ENCODE assay signal across 8 mouse cellular contexts in the genomic region with DNA sequence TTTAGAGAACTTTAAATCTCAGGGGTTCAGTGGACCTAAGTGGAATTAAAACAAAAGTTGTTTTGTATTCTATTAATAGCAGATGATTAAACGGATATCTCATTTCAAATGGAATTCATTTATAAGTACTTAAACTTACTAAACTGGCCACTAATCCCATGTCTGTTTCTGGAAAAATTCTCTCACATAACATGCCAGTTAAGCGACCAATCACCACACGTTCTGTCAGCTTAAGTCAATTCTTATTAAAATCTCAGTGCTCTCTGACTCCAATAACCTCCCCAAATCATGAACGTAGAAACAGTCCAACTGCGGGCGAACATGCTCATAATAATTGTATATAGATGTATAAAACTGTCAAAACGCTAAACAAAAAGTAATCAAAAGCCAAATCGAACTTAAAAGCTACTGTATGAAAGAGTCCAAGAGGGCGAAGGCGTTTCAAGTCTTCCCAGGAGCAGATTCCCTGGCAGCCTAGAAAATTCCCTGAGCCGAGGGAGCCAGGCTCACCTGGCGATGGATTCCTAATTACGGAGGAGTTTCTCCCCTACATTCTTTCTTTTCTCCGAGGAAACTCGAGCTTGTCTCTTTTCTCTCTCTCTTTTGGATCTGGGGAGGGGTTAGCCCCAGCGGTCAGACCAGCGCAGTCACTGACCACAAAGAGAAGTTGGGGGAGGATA. TPM values are rescaled to one million over a fixed set of nuclear protein-coding genes. Genes with fewer than 3 reads are reported as not detected.
A peak's percentile ranks its signal among the peaks of the same experiment; 100 is the strongest.
DNase-seq lines count a peak whose midpoint lies in the region; ATAC-seq lines count a peak whose summit lies in the region.

No protein-coding gene starts in this region.

- H3K9ac ChIP-seq in kidney, embryonic 16.5 days (replicated peaks; ENCODE audit: low read length), result peak overlapping the region; percentile 81
- peak overlapping the region; percentile 62 for H3K9ac ChIP-seq in embryonic facial prominence, embryonic 14.5 days (ENCODE audit: low read depth, low read length)
- peak overlapping the region; percentile 71 for H3K9ac ChIP-seq in intestine, embryonic 15.5 days
- peak overlapping the region; percentile 49; the same call in 1 of the 2 replicates for H3K9ac ChIP-seq in neural tube, embryonic 12.5 days

- DNase-seq in kidney, adult 8-10 months, result no peak
- peak; percentile 51 for DNase-seq in embryonic facial prominence, embryonic 14.5 days (ENCODE audit: low spot score)
- DNase-seq in testis, postnatal 14 days (ENCODE audit: low spot score), result no peak
- no peak for DNase-seq in cerebellum, postnatal 4 days (ENCODE audit: low spot score in 2 of 2)
- no peak for DNase-seq in kidney, adult 18-20 months

- H3K4me3 ChIP-seq in kidney, embryonic 16.5 days (ENCODE audit: low read length), result peak overlapping the region; percentile 74
- peak overlapping the region; percentile 62 for H3K4me3 ChIP-seq in embryonic facial prominence, embryonic 14.5 days (ENCODE audit: low read depth, low read length)
- peak overlapping the region; percentile 66 for H3K4me3 ChIP-seq in intestine, embryonic 15.5 days (replicated peaks)
- peak overlapping the region; percentile 50 for H3K4me3 ChIP-seq in neural tube, embryonic 12.5 days

- peak overlapping the region; percentile 69 for H3K4me2 ChIP-seq in kidney, embryonic 16.5 days (replicated peaks; ENCODE audit: low read depth, low read length)
- peak overlapping the region; percentile 90 for H3K4me2 ChIP-seq in embryonic facial prominence, embryonic 14.5 days (ENCODE audit: low read depth, low read length)
- peak overlapping the region; percentile 86 for H3K4me2 ChIP-seq in intestine, embryonic 15.5 days (replicated peaks)
- peak overlapping the region; percentile 94 for H3K4me2 ChIP-seq in neural tube, embryonic 12.5 days (replicated peaks)

- no peaks in the 10 kb centered on the region for H3K36me3 ChIP-seq in kidney, embryonic 16.5 days (ENCODE audit: insufficient read depth, low read length)
- H3K36me3 ChIP-seq in embryonic facial prominence, embryonic 14.5 days (ENCODE audit: control insufficient read depth, insufficient read depth, low read length), result no peaks in the 10 kb centered on the region
- no peaks in the 10 kb centered on the region for H3K36me3 ChIP-seq in intestine, embryonic 15.5 days
- no peaks in the 10 kb centered on the region for H3K36me3 ChIP-seq in neural tube, embryonic 12.5 days

- H3K27me3 ChIP-seq in kidney, embryonic 16.5 days (ENCODE audit: insufficient read depth, low read length), result no peaks in the 10 kb centered on the region
- H3K27me3 ChIP-seq in embryonic facial prominence, embryonic 14.5 days (replicated peaks; ENCODE audit: control insufficient read depth, insufficient read depth, low read length), result 0 out of 2 replicates have a peak, but pooled peaks cover 4% of the 10 kb centered on the region
- no peaks in the 10 kb centered on the region for H3K27me3 ChIP-seq in intestine, embryonic 15.5 days (replicated peaks)
- H3K27me3 ChIP-seq in neural tube, embryonic 12.5 days (replicated peaks), result peaks cover 16% of the 10 kb centered on the region

- H3K9me3 ChIP-seq in kidney, embryonic 16.5 days (ENCODE audit: low read length), result no peaks in the 10 kb centered on the region
- H3K9me3 ChIP-seq in embryonic facial prominence, embryonic 14.5 days (ENCODE audit: control insufficient read depth, low read length), result no peaks in the 10 kb centered on the region
- no peaks in the 10 kb centered on the region for H3K9me3 ChIP-seq in intestine, embryonic 15.5 days
- no peaks in the 10 kb centered on the region for H3K9me3 ChIP-seq in neural tube, embryonic 12.5 days

- no peak for ATAC-seq in kidney, embryonic 16.5 days (ENCODE audit: low FRiP score, low TSS enrichment)
- no peak for ATAC-seq in embryonic facial prominence, embryonic 14.5 days (ENCODE audit: low read depth)
- ATAC-seq in intestine, embryonic 15.5 days, result no peak
- ATAC-seq in neural tube, embryonic 12.5 days (ENCODE audit: low FRiP score, low read depth), result no peak

- WGBS in kidney, embryonic 16.5 days, result 9% methylated on average over 17 of the region's 17 CpGs
- WGBS in embryonic facial prominence, embryonic 14.5 days, result 6% methylated on average over 17 of the region's 17 CpGs
- WGBS in intestine, embryonic 15.5 days, result 9% methylated on average over 17 of the region's 17 CpGs
- WGBS in neural tube, embryonic 12.5 days, result 12% methylated on average over 17 of the region's 17 CpGs

- peak overlapping the region; percentile 92 for H3K27ac ChIP-seq in kidney, embryonic 16.5 days (ENCODE audit: low read length)
- peak overlapping the region; percentile 59; the same call in 1 of the 2 replicates for H3K27ac ChIP-seq in embryonic facial prominence, embryonic 14.5 days (replicated peaks; ENCODE audit: low read depth, low read length)
- H3K27ac ChIP-seq in intestine, embryonic 15.5 days, result 0 out of 2 replicates have a peak overlapping the region, but pooled peaks have one; percentile 87
- H3K27ac ChIP-seq in neural tube, embryonic 12.5 days, result no peak overlapping the region

- peaks cover 17% of the 10 kb centered on the region for H3K4me1 ChIP-seq in kidney, embryonic 16.5 days (ENCODE audit: insufficient read depth, low read length)
- H3K4me1 ChIP-seq in embryonic facial prominence, embryonic 14.5 days (ENCODE audit: control insufficient read depth, insufficient read depth, low read length), result peaks cover 7% of the 10 kb centered on the region
- H3K4me1 ChIP-seq in intestine, embryonic 15.5 days (replicated peaks), result peaks cover 5% of the 10 kb centered on the region
- peaks cover 16% of the 10 kb centered on the region for H3K4me1 ChIP-seq in neural tube, embryonic 12.5 days

RNA-seq across cellular contexts. Expression of a gene that starts 1.0 kb away (rescaled TPM):
- 14.8 and 15.3 TPM in 2 replicates for polyA plus RNA-seq in kidney, embryonic 16.5 days (2015; fragmentation: Nextera tagmentation; extraction: Ambion mirVana)
- 10.6 and 10.8 TPM in 2 replicates for polyA plus RNA-seq in embryonic facial prominence, embryonic 14.5 days (2014; fragmentation: Nextera tagmentation; extraction: Ambion mirVana)
- polyA plus RNA-seq in intestine, embryonic 15.5 days (2015; fragmentation: Nextera tagmentation; extraction: Ambion mirVana), result 27.4 and 28.6 TPM in 2 replicates
- 3.1 and 3.6 TPM in 2 replicates for polyA plus RNA-seq in neural tube, embryonic 12.5 days (2016; fragmentation: Nextera tagmentation; extraction: Ambion mirVana)
